Mouse (Mus musculus) natural killer cell, adult 2 months (primary cell): ENCODE data around the gene Emid1.
A peak's percentile ranks its signal among the peaks of the same experiment; 100 is the strongest.
"Not testable (repeated sequence)": the region's sequence is repeated elsewhere in the genome, so short reads cannot be mapped to it uniquely, and the experiment has no call there.

Experiments
- DNase-seq, 2 experiments: peaks; one replicate each; pipeline ENCODE4 v3.0.0; 2022; ENCODE audit warnings: low spot score in 2 of 2

Gene Emid1

GRCm38 (mm10) chr11:5103986-5104509 lies 48.0 kb downstream of the Emid1 start:
- no peak for DNase-seq

GRCm38 (mm10) chr11:5102384-5102783 lies 49.7 kb downstream of the Emid1 start:
- no peak for DNase-seq

DNA sequence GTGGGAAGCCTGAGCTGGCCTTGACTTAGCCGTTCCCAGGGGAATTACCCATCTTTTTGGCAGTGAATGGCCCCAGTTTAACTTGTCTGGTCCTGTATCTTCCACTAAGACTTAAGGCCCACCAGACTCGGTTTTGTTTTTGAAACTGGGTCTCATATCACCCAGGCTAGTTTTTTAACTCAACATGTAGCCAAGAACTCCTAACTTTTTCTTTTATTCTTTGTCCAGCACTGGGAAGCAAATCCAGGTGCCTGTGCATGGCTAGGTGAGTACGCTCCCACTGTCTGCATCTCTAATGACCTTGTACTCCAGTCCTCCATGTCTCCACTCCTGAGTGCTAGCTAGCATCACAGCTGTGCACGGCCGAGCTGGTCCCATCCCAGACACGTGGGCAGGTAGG lies 50.4 kb downstream of the Emid1 start:
- no peak for DNase-seq

DNA sequence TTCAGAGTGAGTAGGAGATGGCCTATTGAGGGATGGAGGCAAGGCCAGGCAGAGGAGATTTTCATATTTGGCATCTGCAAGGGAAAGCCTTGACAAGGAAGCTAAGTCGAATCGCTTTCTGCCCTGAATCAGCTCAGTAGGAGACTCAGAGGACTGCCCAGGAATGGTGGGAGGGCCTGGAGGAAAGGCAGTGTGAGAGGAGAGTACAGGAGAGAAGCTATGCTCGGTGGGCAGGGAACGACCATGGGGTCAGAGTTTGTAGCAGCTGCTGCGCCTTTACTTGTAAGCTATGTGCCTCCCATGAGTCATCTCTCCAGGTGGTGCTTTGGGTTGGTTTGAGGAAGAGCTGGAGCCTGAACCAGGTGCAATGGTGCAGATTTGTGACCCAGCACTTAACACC lies 51.3 kb downstream of the Emid1 start:
- DNase-seq: no peak

DNA sequence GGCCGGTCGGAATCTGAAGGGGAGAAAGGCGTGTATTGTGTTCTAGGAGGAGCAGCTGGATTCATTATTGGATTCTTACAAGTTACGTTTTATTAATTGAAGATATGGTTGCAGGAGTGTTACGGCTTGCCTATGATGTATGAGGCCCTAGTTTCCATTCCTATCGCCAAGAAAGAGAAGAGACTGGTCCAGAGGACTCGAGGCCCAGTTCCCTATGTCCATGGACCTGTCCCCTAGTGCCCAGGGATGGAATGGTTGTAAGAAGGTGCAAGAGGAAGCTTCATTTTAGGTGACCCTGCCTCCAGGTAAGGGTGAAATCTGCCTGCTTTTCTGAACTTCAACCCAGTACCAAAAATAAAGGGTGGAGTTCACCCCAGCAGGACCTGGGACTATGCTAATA lies 51.8 kb downstream of the Emid1 start:
- no peak for DNase-seq

GRCm38 (mm10) chr11:5099576-5100183 lies 52.4 kb downstream of the Emid1 start:
- DNase-seq: peak; percentile 55 to 71

GRCm38 (mm10) chr11:5098736-5099542 lies 53.1 kb downstream of the Emid1 start, which contains the start of the genes Rhbdd3 and Ewsr1:
TSS of gene Rhbdd3 (plus strand) at chr11:5098926.
TSS of gene Ewsr1 (minus strand) at chr11:5099266.
- peak; percentile 98 to 99 for DNase-seq

GRCm38 (mm10) chr11:5098035-5098735 lies 53.9 kb downstream of the Emid1 start:
- DNase-seq: peak in 1 of 2 experiments; percentile 28

DNA sequence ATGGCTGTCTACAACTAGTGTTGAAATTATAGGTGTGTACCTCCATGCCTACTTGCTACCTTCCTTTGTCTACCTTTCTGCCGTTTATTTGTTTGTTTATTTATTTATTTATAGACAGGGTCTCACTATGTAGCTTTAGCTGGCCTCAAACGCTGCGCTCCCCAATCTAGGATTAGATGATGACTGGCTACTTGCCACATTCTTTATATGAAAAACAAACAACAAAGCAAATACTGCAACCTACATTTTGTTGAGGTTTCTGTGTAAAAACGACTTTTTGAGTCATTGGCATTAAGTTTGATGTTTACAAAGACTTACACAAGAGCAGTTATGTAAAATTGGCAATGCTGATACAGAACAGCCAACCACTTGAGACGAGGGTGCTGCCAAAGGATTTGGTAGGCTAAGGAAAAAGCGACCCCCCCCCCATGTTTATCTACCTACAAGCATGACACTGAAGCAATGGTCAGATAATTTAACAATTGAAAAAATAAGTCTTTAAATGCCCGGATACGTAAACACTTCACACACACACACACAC lies 55.5 kb downstream of the Emid1 start:
- no peak for DNase-seq

DNA sequence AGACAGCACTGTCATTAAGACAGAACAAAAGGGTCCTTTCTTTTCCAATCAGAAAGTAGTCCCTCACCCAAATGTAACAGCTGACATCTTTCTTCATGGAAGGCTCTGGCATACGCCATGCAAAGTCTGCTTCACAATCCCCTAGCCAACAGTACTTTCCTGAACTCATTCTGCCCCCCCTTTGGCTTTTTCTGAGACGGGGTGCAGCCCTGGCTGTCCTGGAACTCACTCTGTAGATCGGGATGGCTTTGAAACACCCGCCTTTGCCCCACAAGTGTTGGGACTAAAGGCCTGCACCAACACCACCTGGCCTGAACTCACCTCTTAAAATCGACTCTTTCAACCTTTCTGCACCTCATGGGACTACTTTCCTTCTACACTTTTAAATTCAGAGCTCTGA lies 56.2 kb downstream of the Emid1 start:
- DNase-seq: no peak

GRCm38 (mm10) chr11:5091706-5092105 lies 60.4 kb downstream of the Emid1 start:
- DNase-seq: no peak

DNA sequence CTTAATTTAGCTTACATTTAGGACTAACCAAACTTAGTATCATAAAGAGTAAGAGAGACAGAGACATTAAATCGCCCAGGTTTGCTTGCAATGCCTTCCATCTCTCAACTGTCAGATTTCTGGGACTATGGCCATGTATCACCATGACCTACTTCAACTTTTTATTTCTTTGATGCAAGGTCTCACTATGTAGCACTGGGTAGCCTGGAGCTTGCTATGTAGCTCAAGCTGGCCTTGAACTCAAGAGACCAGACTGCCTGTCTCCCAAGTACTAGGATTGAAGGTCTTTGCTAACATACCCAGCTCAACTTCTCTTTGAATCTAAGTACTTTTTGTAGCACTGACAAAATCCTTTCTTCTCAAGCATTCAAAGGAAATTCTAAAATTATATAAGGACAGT lies 62.9 kb downstream of the Emid1 start:
- DNase-seq: no peak

- not testable (repeated sequence) for DNase-seq
Measured at GRCm38 (mm10) chr11:5076843-5077242, 75.2 kb downstream of the Emid1 start.

- no peak for DNase-seq
Measured at GRCm38 (mm10) chr11:5075760-5076159, 76.3 kb downstream of the Emid1 start.

- no peak for DNase-seq
Measured at GRCm38 (mm10) chr11:5074882-5075281, 77.2 kb downstream of the Emid1 start.

DNA sequence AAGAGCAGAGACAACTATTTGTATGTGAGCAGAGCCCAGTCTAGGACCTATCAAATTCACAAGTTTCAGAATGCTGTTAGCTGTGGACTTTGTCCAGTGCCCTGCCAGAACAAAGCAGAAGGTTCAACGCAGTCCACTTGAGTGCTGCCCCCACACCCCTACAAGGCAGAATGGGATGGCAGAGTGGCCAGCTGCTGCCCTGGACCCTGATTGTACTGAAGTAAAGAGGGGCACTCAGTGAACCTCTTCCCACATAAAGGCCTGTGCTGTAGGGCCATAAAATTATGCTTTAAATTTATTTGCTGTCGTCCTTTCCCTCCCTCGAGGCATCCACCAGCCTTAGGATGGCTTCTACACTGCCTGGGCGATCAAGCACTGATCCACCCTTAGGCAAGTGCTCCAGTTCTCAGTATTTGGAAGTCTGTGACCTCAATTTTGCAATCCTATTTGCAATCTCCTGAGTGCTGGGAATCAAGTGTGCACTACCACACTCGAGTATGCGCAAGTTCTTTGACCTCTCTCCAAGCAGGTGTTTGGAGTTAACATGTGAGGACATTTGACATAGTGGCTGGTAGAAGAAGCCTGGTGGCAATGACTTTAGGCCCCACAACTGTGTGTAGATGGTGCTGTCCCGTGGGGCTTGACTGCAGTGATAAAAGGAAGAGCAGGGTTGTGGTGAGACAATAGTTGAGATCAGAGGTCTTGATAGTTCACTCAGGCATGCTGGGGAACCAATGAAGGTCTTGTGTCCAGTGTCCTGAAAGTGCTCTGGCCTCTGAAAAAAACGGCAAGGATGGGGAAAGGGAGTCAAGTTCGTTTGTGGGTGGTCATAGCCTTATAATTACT lies 83.7 kb downstream of the Emid1 start:
- no peak for DNase-seq

DNA sequence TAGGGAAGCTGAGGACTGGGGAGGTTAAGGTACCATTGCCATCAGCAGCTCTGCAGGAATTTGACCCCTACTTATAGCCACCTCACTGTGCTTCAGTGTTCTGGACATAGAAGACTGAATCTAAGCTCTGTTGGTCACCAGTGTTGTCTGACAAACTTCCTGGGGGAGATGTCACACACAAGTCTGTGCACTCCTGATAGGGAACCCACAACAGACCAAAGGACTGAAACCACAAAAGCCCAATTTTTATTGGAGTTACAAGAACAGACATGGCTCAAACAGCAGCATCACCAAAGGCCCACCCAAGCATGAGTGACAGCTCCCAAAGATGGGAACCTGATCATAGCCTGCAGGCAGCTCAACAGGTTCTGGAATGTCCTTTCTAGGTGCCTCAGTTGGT lies 85.0 kb downstream of the Emid1 start:
- DNase-seq: no peak

- DNase-seq: peak in 1 of 2 experiments; percentile 44
Measured at GRCm38 (mm10) chr11:5065056-5065821, 86.8 kb downstream of the Emid1 start, which contains the start of gene Gas2l1. TSS of gene Gas2l1 (minus strand) at chr11:5065327.

DNA sequence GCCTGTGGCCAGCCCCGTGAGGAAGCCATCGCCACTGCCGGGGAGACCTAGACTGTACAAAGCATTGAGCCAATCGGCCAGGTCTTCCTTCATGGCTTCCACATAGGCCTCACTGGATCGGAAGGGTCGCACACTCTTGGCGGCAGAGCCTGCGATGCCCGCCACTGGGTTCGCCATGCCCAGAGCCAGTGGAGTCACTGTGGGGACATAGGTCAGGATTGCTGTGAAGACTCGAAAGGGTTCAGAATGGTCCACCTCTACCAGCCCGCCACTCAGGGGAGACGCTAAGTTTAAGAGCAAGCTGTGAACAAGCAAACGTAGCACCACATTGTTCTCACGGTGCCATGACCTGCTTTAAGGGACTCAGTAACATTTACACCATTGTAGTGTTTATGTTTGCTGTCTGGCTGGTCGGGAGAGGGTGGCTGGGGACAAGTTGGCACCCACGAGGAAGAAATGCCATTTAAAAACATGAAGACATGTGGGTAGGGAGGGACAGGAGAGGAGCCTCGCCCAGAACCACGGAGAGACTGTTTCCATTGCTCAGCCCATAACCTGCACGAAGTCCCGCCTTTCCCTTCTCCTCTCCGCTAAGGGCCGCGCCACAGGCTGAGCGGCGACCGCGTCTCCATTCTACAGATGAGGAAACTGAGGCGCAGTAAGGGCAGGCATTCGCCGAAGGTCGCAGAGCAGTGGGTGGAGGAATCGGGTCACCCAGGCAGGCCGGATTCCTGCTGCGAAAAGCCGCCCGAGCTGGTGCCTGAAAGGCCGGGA lies 87.6 kb downstream of the Emid1 start:
- DNase-seq: no peak
